Comparison of ENCODE assay signal across 8 mouse cellular contexts in the genomic region with DNA sequence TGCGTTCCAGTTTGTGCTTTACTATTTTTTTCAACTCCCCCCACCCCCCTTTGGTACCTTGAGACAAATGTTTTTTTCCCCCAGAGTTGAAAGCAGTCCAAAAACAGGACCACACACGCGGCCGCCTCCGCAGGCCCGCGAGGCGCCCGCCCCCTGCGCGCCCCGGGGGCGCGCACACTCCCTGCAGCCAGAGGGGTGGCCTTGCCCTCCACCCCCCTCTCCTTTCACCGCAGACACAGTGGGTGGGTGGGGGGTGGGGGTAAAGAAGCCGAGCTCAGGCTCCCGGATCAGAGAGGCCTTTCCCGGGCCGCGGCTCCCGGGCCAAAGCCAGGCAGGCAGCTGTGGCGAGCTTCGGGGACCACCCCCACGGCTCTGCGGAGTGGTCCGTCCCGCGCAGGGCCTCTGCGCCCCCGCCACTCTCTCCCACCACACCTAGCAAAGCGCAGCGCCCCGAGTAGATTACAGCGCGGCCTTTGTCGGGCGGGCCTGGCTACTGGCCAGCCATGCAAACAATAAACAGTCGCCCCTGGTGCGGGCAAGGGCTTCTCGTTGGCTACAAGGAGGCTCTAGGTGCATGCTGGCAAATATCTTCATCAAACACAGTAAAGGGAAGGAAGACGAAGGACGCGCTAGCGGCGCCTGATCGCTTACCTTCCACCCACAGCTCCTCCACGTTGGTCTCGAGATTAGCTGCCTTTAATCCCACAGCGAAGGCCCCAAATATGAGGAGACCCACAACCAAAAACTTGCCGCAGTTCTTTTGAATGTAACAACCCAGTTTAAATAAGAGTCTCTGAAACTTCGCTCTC. TPM values are rescaled to one million over a fixed set of nuclear protein-coding genes. Genes with fewer than 3 reads are reported as not detected.
DNase-seq lines count a peak whose midpoint lies in the region; ATAC-seq and TF ChIP-seq lines count a peak whose summit lies in the region.

No protein-coding gene starts in this region.

- TF ChIP-seq POLR2A in testis, adult 2 months (IDR thresholded peaks at IDR 0.05; ENCODE audit: control insufficient read depth, low read depth, low read length): 0 out of 2 replicates have a peak, but pooled peaks have one; percentile 24

- peak; percentile 64 for DNase-seq in 3T3-L1 (ENCODE audit: low read depth, low spot score)
- peak; percentile 85 for DNase-seq in adrenal gland, adult 2 months

- peaks cover 8% of the 10 kb centered on the region; the same call in 1 of the 2 replicates for H3K36me3 ChIP-seq in embryonic facial prominence, embryonic 13.5 days
- no peaks in the 10 kb centered on the region for H3K36me3 ChIP-seq in heart, embryonic 11.5 days (ENCODE audit: control insufficient read depth, insufficient read depth, low read length)
- H3K36me3 ChIP-seq in kidney, embryonic 15.5 days: peaks cover 19% of the 10 kb centered on the region
- no peaks in the 10 kb centered on the region; the same call in 1 of the 2 replicates for H3K36me3 ChIP-seq in liver, embryonic 16.5 days (ENCODE audit: control insufficient read depth, insufficient read depth)
- H3K36me3 ChIP-seq in neural tube, embryonic 13.5 days: 0 out of 2 replicates have a peak, but pooled peaks cover 5% of the 10 kb centered on the region
- no peaks in the 10 kb centered on the region for H3K36me3 ChIP-seq in testis, adult 2 months (ENCODE audit: control insufficient read depth, insufficient read depth, low read length)

- H3K9me3 ChIP-seq in embryonic facial prominence, embryonic 13.5 days: no peaks in the 10 kb centered on the region
- H3K9me3 ChIP-seq in heart, embryonic 11.5 days (replicated peaks; ENCODE audit: control insufficient read depth, low read length): no peaks in the 10 kb centered on the region
- H3K9me3 ChIP-seq in kidney, embryonic 15.5 days (replicated peaks): no peaks in the 10 kb centered on the region
- H3K9me3 ChIP-seq in liver, embryonic 16.5 days (replicated peaks; ENCODE audit: control insufficient read depth, low read length): no peaks in the 10 kb centered on the region
- H3K9me3 ChIP-seq in neural tube, embryonic 13.5 days: no peaks in the 10 kb centered on the region

- H3K4me2 ChIP-seq in embryonic facial prominence, embryonic 13.5 days: peak overlapping the region; percentile 96
- peak overlapping the region; percentile 99 for H3K4me2 ChIP-seq in heart, embryonic 11.5 days
- H3K4me2 ChIP-seq in kidney, embryonic 15.5 days: peak overlapping the region; percentile 90
- H3K4me2 ChIP-seq in liver, embryonic 16.5 days (ENCODE audit: low read depth, low read length): peak overlapping the region; percentile 97
- peak overlapping the region; percentile 95 for H3K4me2 ChIP-seq in neural tube, embryonic 13.5 days

- under 1% methylated on average over 51 of the region's 51 CpGs for WGBS in embryonic facial prominence, embryonic 13.5 days
- under 1% methylated on average over 51 of the region's 51 CpGs for WGBS in heart, embryonic 11.5 days (ENCODE audit: insufficient replicate concordance)
- WGBS in kidney, embryonic 15.5 days: under 1% methylated on average over 51 of the region's 51 CpGs
- under 1% methylated on average over 51 of the region's 51 CpGs for WGBS in liver, embryonic 16.5 days (ENCODE audit: insufficient replicate concordance)
- WGBS in neural tube, embryonic 13.5 days: under 1% methylated on average over 51 of the region's 51 CpGs

- peak overlapping the region; percentile 94 for H3K4me3 ChIP-seq in embryonic facial prominence, embryonic 13.5 days
- H3K4me3 ChIP-seq in heart, embryonic 11.5 days (ENCODE audit: low read depth, low read length): peak overlapping the region; percentile 95
- peak overlapping the region; percentile 96 for H3K4me3 ChIP-seq in kidney, embryonic 15.5 days (replicated peaks)
- peak overlapping the region; percentile 86 for H3K4me3 ChIP-seq in liver, embryonic 16.5 days (ENCODE audit: low read depth, low read length)
- peak overlapping the region; percentile 95 for H3K4me3 ChIP-seq in neural tube, embryonic 13.5 days
- H3K4me3 ChIP-seq in testis, adult 2 months (ENCODE audit: control insufficient read depth, low read depth, low read length): peak overlapping the region; percentile 88

- H3K4me1 ChIP-seq in embryonic facial prominence, embryonic 13.5 days: peaks cover 43% of the 10 kb centered on the region
- H3K4me1 ChIP-seq in heart, embryonic 11.5 days (ENCODE audit: control insufficient read depth, insufficient read depth, low read length): peaks cover 32% of the 10 kb centered on the region
- peaks cover 48% of the 10 kb centered on the region for H3K4me1 ChIP-seq in kidney, embryonic 15.5 days
- H3K4me1 ChIP-seq in liver, embryonic 16.5 days (ENCODE audit: control insufficient read depth, low read depth, low read length): peaks cover 29% of the 10 kb centered on the region
- H3K4me1 ChIP-seq in neural tube, embryonic 13.5 days (replicated peaks): peaks cover 56% of the 10 kb centered on the region
- peaks cover 26% of the 10 kb centered on the region for H3K4me1 ChIP-seq in testis, adult 2 months (ENCODE audit: control insufficient read depth, insufficient read depth, low read length)

- no peaks in the 10 kb centered on the region for H3K27me3 ChIP-seq in embryonic facial prominence, embryonic 13.5 days
- no peaks in the 10 kb centered on the region for H3K27me3 ChIP-seq in heart, embryonic 11.5 days (ENCODE audit: control insufficient read depth, insufficient read depth, low read length)
- no peaks in the 10 kb centered on the region for H3K27me3 ChIP-seq in kidney, embryonic 15.5 days
- no peaks in the 10 kb centered on the region for H3K27me3 ChIP-seq in liver, embryonic 16.5 days (ENCODE audit: control insufficient read depth, insufficient read depth, low read depth, low read length)
- H3K27me3 ChIP-seq in neural tube, embryonic 13.5 days: no peaks in the 10 kb centered on the region
- no peaks in the 10 kb centered on the region for H3K27me3 ChIP-seq in testis, adult 2 months (ENCODE audit: control insufficient read depth, insufficient read depth, low read length)

- TF ChIP-seq CTCF in testis, adult 2 months (IDR thresholded peaks at IDR 0.05; ENCODE audit: control insufficient read depth, insufficient read depth, insufficient replicate concordance, low read depth, low read length): no peak

- peak overlapping the region; percentile 100 for H3K27ac ChIP-seq in embryonic facial prominence, embryonic 13.5 days
- peak overlapping the region; percentile 99 for H3K27ac ChIP-seq in heart, embryonic 11.5 days (ENCODE audit: low read depth, low read length)
- peak overlapping the region; percentile 99 for H3K27ac ChIP-seq in kidney, embryonic 15.5 days
- peak overlapping the region; percentile 83 for H3K27ac ChIP-seq in liver, embryonic 16.5 days (ENCODE audit: low read length)
- H3K27ac ChIP-seq in neural tube, embryonic 13.5 days (replicated peaks): peak overlapping the region; percentile 99
- peak overlapping the region; percentile 40 for H3K27ac ChIP-seq in testis, adult 2 months (ENCODE audit: control insufficient read depth, insufficient read depth, low read depth, low read length)

- H3K9ac ChIP-seq in embryonic facial prominence, embryonic 13.5 days: peak overlapping the region; percentile 99
- peak overlapping the region; percentile 99 for H3K9ac ChIP-seq in heart, embryonic 11.5 days (ENCODE audit: low read depth, low read length)
- H3K9ac ChIP-seq in kidney, embryonic 15.5 days: peak overlapping the region; percentile 98
- H3K9ac ChIP-seq in liver, embryonic 16.5 days (ENCODE audit: low read depth, low read length): peak overlapping the region; percentile 80
- peak overlapping the region; percentile 99 for H3K9ac ChIP-seq in neural tube, embryonic 13.5 days

- ATAC-seq in embryonic facial prominence, embryonic 13.5 days (ENCODE audit: insufficient number of reproducible peaks, insufficient read depth, low FRiP score, low TSS enrichment, low read depth): peak; percentile 30; the same call in 1 of the 2 replicates
- ATAC-seq in heart, embryonic 11.5 days (replicated peaks; ENCODE audit: insufficient number of reproducible peaks, low FRiP score, low TSS enrichment): peak; percentile 68
- ATAC-seq in kidney, embryonic 15.5 days (replicated peaks; ENCODE audit: low FRiP score): peak; percentile 47
- peak; percentile 59 for ATAC-seq in liver, embryonic 16.5 days (ENCODE audit: low read depth)
- peak; percentile 62 for ATAC-seq in neural tube, embryonic 13.5 days (ENCODE audit: low read depth)

RNA-seq across cellular contexts. Expression of a gene that starts 10.2 kb away (rescaled TPM):
- total RNA-seq in adrenal gland, adult 2 months (2021): 10 to 100 TPM; 30.8 to 57.5 TPM
- polyA plus RNA-seq in adrenal gland, adult 2 months (2012; rRNA removed): 46.7 and 50.1 TPM in 2 replicates
- polyA plus RNA-seq in embryonic facial prominence, embryonic 13.5 days (2015; fragmentation: Nextera tagmentation; extraction: Ambion mirVana): 30.6 and 30.8 TPM in 2 replicates
- polyA plus RNA-seq in heart, embryonic 11.5 days (2014; fragmentation: Nextera tagmentation; extraction: Ambion mirVana): 7.4 and 11.8 TPM in 2 replicates
- 15.8 and 17.3 TPM in 2 replicates for polyA plus RNA-seq in kidney, embryonic 15.5 days (2015; fragmentation: Nextera tagmentation; extraction: Ambion mirVana)
- 2.9 and 3.1 TPM in 2 replicates for polyA plus RNA-seq in liver, embryonic 16.5 days (2015; fragmentation: Nextera tagmentation; extraction: Ambion mirVana)
- polyA plus RNA-seq in neural tube, embryonic 13.5 days (2015; fragmentation: Nextera tagmentation; extraction: Ambion mirVana): 19.2 and 22.1 TPM in 2 replicates
- polyA plus RNA-seq in testis, adult 2 months (2012; rRNA removed): 4.5 and 5.6 TPM in 2 replicates

Comparison
In these comparisons a context has a peak if more than half of its experiments do, and no peak if none do; other contexts are left out.
1. Peak in every context shown above with its lines: DNase-seq, ATAC-seq, H3K4me3 ChIP-seq and H3K27ac ChIP-seq.
2. H3K27ac ChIP-seq: peak in every context shown above with its lines; median percentile 100 in embryonic facial prominence, embryonic 13.5 days; 99 in heart, embryonic 11.5 days; 99 in kidney, embryonic 15.5 days; 99 in neural tube, embryonic 13.5 days; 83 in liver, embryonic 16.5 days; 40 in testis, adult 2 months.